Mouse (Mus musculus) Patski (cell line): ENCODE results near the gene Nudc. TPM values are rescaled to one million over a fixed set of nuclear protein-coding genes. Genes with fewer than 3 reads are reported as not detected.

Source experiments
- ATAC-seq: fragments of 100-300 bp; one replicate; pipeline ENCODE4 v1.8.0; 2021
- CTCF ChIA-PET: fragments of 350-600 bp; sonication (Branson Sonifier 250); formaldehyde crosslinking; loops from one replicate; lab custom pipeline; 2022; ENCODE audit warnings: inconsistent platforms; lab: Charles Lee
- POLR2A ChIA-PET: fragments of 350-600 bp; sonication (Branson Sonifier 250); formaldehyde crosslinking; loops from one replicate; lab custom pipeline; 2022; ENCODE audit warnings: antibody characterized with exemption, inconsistent platforms; lab: Charles Lee
- DNase-seq: peaks from one replicate; pipeline ENCODE4 v3.0.0-alpha.2; 2011; ENCODE audit warnings: low read depth, low spot score
- H3K27me3 ChIP-seq: fragments of 371-371 bp; one replicate; pipeline ENCODE4 v1.5.1; 2021
- CTCF ChIP-seq: fragments of 100-300 bp; IDR thresholded peaks from one replicate; pipeline ENCODE4 v1.5.1; 2021
- in situ Hi-C: fragments of 300-500 bp; cut with MboI; formaldehyde crosslinking; loops from 3 replicates; pipeline ENCODE4 v1.11.1; 2018; ENCODE audit warnings: low pct_unique_long_range_greater_than_20kb, mixed read lengths
- polyA plus RNA-seq: library from polyadenylated mRNA; unstranded; gene quantifications from one replicate; pipeline ENCODE4 v1.2.3, GENCODE M21; 2021

Gene Nudc
- polyA plus RNA-seq, 1 experiment from 2014 or later: 160 TPM

- TF ChIP-seq CTCF: no peak
- no peak for DNase-seq
- POLR2A ChIA-PET: no interaction called here
- no peak for ATAC-seq
- CTCF ChIA-PET: no interaction called here
- H3K27me3 ChIP-seq: no peaks in the 10 kb centered on the region
- in situ Hi-C loops: no loop called here
These were observed 40.9 kb downstream of the Nudc start for GRCm38 (mm10) chr4:133504755-133505485.

- ChIA-PET CTCF (no interaction called here), POLR2A (no interaction called here)
- in situ Hi-C loops: no loop called here
- no peak for ATAC-seq
- DNase-seq: no peak
- H3K27me3 ChIP-seq: no peaks in the 10 kb centered on the region
- no peak for TF ChIP-seq CTCF
These were observed 41.5 kb downstream of the Nudc start for GRCm38 (mm10) chr4:133504300-133504699.

- peaks cover 3% of the 10 kb centered on the region for H3K27me3 ChIP-seq
- in situ Hi-C loops: no loop called here
- ATAC-seq: no peak
These were observed 44.3 kb downstream of the Nudc start for GRCm38 (mm10) chr4:133501514-133501913.

GRCm38 (mm10) chr4:133498160-133498724, 47.6 kb downstream of the Nudc start, which contains the start of gene Trnp1:
Trnp1 (minus strand) TSS chr4:133498550.
- DNase-seq (no peak), ATAC-seq (no peak)
- in situ Hi-C loops: no loop called here
- peaks cover 3% of the 10 kb centered on the region for H3K27me3 ChIP-seq
- POLR2A ChIA-PET: no interaction called here
- no peak for TF ChIP-seq CTCF
- CTCF ChIA-PET: interaction anchor here (1.6 kb wide), 1 partner anchor 19 kb away, joined by 7 read pairs; the partner anchor contains the start of gene Tent5b

More at GRCm38 (mm10) chr4:133501514-133501913, 44.3 kb downstream of the Nudc start:
- CTCF ChIA-PET: no interaction called here
- POLR2A ChIA-PET: no interaction called here
- TF ChIP-seq CTCF: no peak
- DNase-seq: no peak

- DNase-seq (no peak), ATAC-seq (no peak)
- no peak for TF ChIP-seq CTCF
- CTCF ChIA-PET: interaction anchor here (1.6 kb wide), 1 partner anchor 18 kb away, joined by 7 read pairs; the partner anchor contains the start of gene Tent5b
- in situ Hi-C loops: no loop called here
- POLR2A ChIA-PET: interaction anchor here (1.0 kb wide), 1 partner anchor 18 kb away, joined by 3 read pairs; the partner anchor contains the start of gene Tent5b
- peaks cover 3% of the 10 kb centered on the region for H3K27me3 ChIP-seq
These were observed 48.2 kb downstream of the Nudc start for GRCm38 (mm10) chr4:133497461-133498159.

GRCm38 (mm10) chr4:133496738-133497445, 48.9 kb downstream of the Nudc start:
- CTCF ChIA-PET: no interaction called here
- in situ Hi-C loops: no loop called here
- ATAC-seq: no peak
- TF ChIP-seq CTCF: no peak
- POLR2A ChIA-PET: interaction anchor here (0.8 to 1.0 kb wide), 2 partner anchors 17 kb away, joined by 3 to 7 read pairs; partner anchors contain the start of gene Tent5b
- no peak for DNase-seq
- H3K27me3 ChIP-seq: peaks cover 3% of the 10 kb centered on the region

GRCm38 (mm10) chr4:133495711-133496110, 50.1 kb downstream of the Nudc start:
- CTCF ChIA-PET: interaction anchor here (3.6 kb wide), 1 partner anchor 16 kb away, joined by 19 read pairs; the partner anchor contains the start of gene Tent5b
- ATAC-seq (no peak), DNase-seq (no peak)
- H3K27me3 ChIP-seq: peaks cover 3% of the 10 kb centered on the region
- in situ Hi-C loops: no loop called here
- POLR2A ChIA-PET: no interaction called here
- TF ChIP-seq CTCF: no peak

- DNase-seq (no peak), ATAC-seq (no peak)
- peaks cover 3% of the 10 kb centered on the region for H3K27me3 ChIP-seq
- TF ChIP-seq CTCF: no peak
- POLR2A ChIA-PET: interaction anchor here (1.7 kb wide), 1 partner anchor 15 kb away, joined by 6 read pairs; the partner anchor contains the start of gene Tent5b
- CTCF ChIA-PET: interaction anchor here (1.9 to 3.6 kb wide), 2 partner anchors 13 to 15 kb away, joined by 5 to 19 read pairs; partner anchors contain the start of gene Tent5b
- in situ Hi-C loops: no loop called here
These were observed 50.9 kb downstream of the Nudc start for GRCm38 (mm10) chr4:133494867-133495266.

GRCm38 (mm10) chr4:133494432-133494831, 51.4 kb downstream of the Nudc start:
- in situ Hi-C loops: no loop called here
- ChIA-PET POLR2A (interaction anchor here (1.7 kb wide), 1 partner anchor 15 kb away, joined by 6 read pairs; the partner anchor contains the start of gene Tent5b), CTCF (interaction anchor here (1.9 to 3.6 kb wide), 2 partner anchors 13 to 15 kb away, joined by 5 to 19 read pairs; partner anchors contain the start of gene Tent5b)
- peaks cover 3% of the 10 kb centered on the region for H3K27me3 ChIP-seq
- no peak for TF ChIP-seq CTCF
- no peak for DNase-seq
- no peak for ATAC-seq
